In genomic region chr17:48975055-48975454, GRCm38 (mm10) we compare ENCODE assay signal across 16 mouse cellular contexts. TPM values are rescaled to one million over a fixed set of nuclear protein-coding genes. Genes with fewer than 3 reads are reported as not detected.
DNase-seq lines count a peak whose midpoint lies in the region; ATAC-seq and TF ChIP-seq lines count a peak whose summit lies in the region.
"Had no signal": no experiment of that assay in that cellular context is flagged by ENCODE, and none has a peak within 500 bp of the region (broad histone marks: within the 10 kb centered on the region; RNA-seq: fewer than 3 reads in every experiment).

No protein-coding gene starts in this region.

- H3K9ac ChIP-seq in intestine, embryonic 14.5 days (ENCODE audit: low read length), result no peak overlapping the region
- H3K9ac ChIP-seq in intestine, postnatal 0 days (ENCODE audit: low read depth, low read length), result no peak overlapping the region
- H3K9ac ChIP-seq in forebrain, embryonic 15.5 days (replicated peaks), result no peak overlapping the region
- H3K9ac ChIP-seq in midbrain, embryonic 12.5 days (replicated peaks), result no peak overlapping the region
- H3K9ac ChIP-seq: liver, embryonic 12.5 days had no signal

- H3K27ac ChIP-seq in intestine, embryonic 14.5 days (ENCODE audit: low read depth), result peak overlapping the region; percentile 59; the same call in 1 of the 2 replicates
- no peak overlapping the region for H3K27ac ChIP-seq in intestine, postnatal 0 days (ENCODE audit: low read depth, low read length)
- peak overlapping the region; percentile 48 for H3K27ac ChIP-seq in embryonic facial prominence, embryonic 10.5 days (replicated peaks)
- H3K27ac ChIP-seq in forebrain, embryonic 15.5 days (replicated peaks), result peak overlapping the region; percentile 91
- H3K27ac ChIP-seq in midbrain, embryonic 12.5 days (replicated peaks), result 0 out of 2 replicates have a peak overlapping the region, but pooled peaks have one; percentile 4
- H3K27ac ChIP-seq: liver, embryonic 12.5 days had no signal

- H3K36me3 ChIP-seq in intestine, embryonic 14.5 days (ENCODE audit: control insufficient read depth, insufficient read depth, low read length), result no peaks in the 10 kb centered on the region
- H3K36me3 ChIP-seq in intestine, postnatal 0 days (ENCODE audit: control insufficient read depth, insufficient read depth), result no peaks in the 10 kb centered on the region
- H3K36me3 ChIP-seq in embryonic facial prominence, embryonic 10.5 days (replicated peaks), result no peaks in the 10 kb centered on the region
- no peaks in the 10 kb centered on the region for H3K36me3 ChIP-seq in forebrain, embryonic 15.5 days
- no peaks in the 10 kb centered on the region for H3K36me3 ChIP-seq in midbrain, embryonic 12.5 days
- H3K36me3 ChIP-seq: liver, embryonic 12.5 days had no signal

- ATAC-seq in intestine, embryonic 14.5 days (replicated peaks; ENCODE audit: low FRiP score, low TSS enrichment, low read depth), result no peak
- no peak for ATAC-seq in intestine, postnatal 0 days
- no peak for ATAC-seq in forebrain, embryonic 15.5 days (replicated peaks)
- ATAC-seq in midbrain, embryonic 12.5 days (ENCODE audit: low FRiP score, low read depth), result no peak
- ATAC-seq in inflammation-experienced regulatory T-cells, adult 6 months, result no peak
- ATAC-seq: liver, embryonic 12.5 days had no signal

- H3K4me2 ChIP-seq in intestine, embryonic 14.5 days (ENCODE audit: low read length), result no peak overlapping the region
- no peak overlapping the region for H3K4me2 ChIP-seq in intestine, postnatal 0 days (replicated peaks; ENCODE audit: low read depth)
- no peak overlapping the region for H3K4me2 ChIP-seq in forebrain, embryonic 15.5 days (replicated peaks)
- no peak overlapping the region for H3K4me2 ChIP-seq in midbrain, embryonic 12.5 days (replicated peaks)
- H3K4me2 ChIP-seq: liver, embryonic 12.5 days had no signal

- H3K27me3 ChIP-seq in intestine, embryonic 14.5 days (replicated peaks; ENCODE audit: control insufficient read depth, insufficient read depth, low read length), result no peaks in the 10 kb centered on the region
- no peaks in the 10 kb centered on the region for H3K27me3 ChIP-seq in intestine, postnatal 0 days (replicated peaks; ENCODE audit: control insufficient read depth, insufficient read depth, low read length)
- peaks cover 16% of the 10 kb centered on the region for H3K27me3 ChIP-seq in embryonic facial prominence, embryonic 10.5 days (replicated peaks; ENCODE audit: low read depth, poor library complexity, severe bottlenecking)
- no peaks in the 10 kb centered on the region for H3K27me3 ChIP-seq in forebrain, embryonic 15.5 days
- no peaks in the 10 kb centered on the region for H3K27me3 ChIP-seq in midbrain, embryonic 12.5 days
- H3K27me3 ChIP-seq: liver, embryonic 12.5 days had no signal

- peak; percentile 55 for DNase-seq in intestine, embryonic 14.5 days (ENCODE audit: low spot score)
- DNase-seq in embryonic facial prominence, embryonic 10.5 days (ENCODE audit: low spot score), result no peak
- no peak for DNase-seq in frontal cortex, postnatal 25 days (ENCODE audit: low spot score in 2 of 2)
- DNase-seq in adrenal gland, postnatal 4 days (ENCODE audit: low spot score in 2 of 2), result no peak
- DNase-seq: cerebellum, postnatal 25 days; heart, adult 18-20 months; right cerebral cortex, postnatal 14 days had no signal

- TF ChIP-seq CTCF in intestine, postnatal 0 days (IDR thresholded peaks at IDR 0.05; ENCODE audit: low read depth), result no peak

- H3K4me3 ChIP-seq in intestine, embryonic 14.5 days (ENCODE audit: low read depth, low read length), result no peak overlapping the region
- H3K4me3 ChIP-seq in intestine, postnatal 0 days (ENCODE audit: low read depth, low read length), result no peak overlapping the region
- H3K4me3 ChIP-seq in embryonic facial prominence, embryonic 10.5 days, result no peak overlapping the region
- H3K4me3 ChIP-seq in forebrain, embryonic 15.5 days, result no peak overlapping the region
- no peak overlapping the region for H3K4me3 ChIP-seq in midbrain, embryonic 12.5 days
- H3K4me3 ChIP-seq: liver, embryonic 12.5 days had no signal

- H3K4me1 ChIP-seq in intestine, embryonic 14.5 days (replicated peaks; ENCODE audit: control insufficient read depth, insufficient read depth, low read length), result peaks cover 15% of the 10 kb centered on the region
- no peaks in the 10 kb centered on the region for H3K4me1 ChIP-seq in intestine, postnatal 0 days (replicated peaks; ENCODE audit: control insufficient read depth, insufficient read depth, low read length)
- peaks cover 80% of the 10 kb centered on the region for H3K4me1 ChIP-seq in embryonic facial prominence, embryonic 10.5 days
- peaks cover 58% of the 10 kb centered on the region for H3K4me1 ChIP-seq in forebrain, embryonic 15.5 days
- peaks cover 59% of the 10 kb centered on the region for H3K4me1 ChIP-seq in midbrain, embryonic 12.5 days
- H3K4me1 ChIP-seq: liver, embryonic 12.5 days had no signal

- 35% methylated on average over 4 of the region's 4 CpGs for WGBS in intestine, embryonic 14.5 days
- 71% methylated on average over 4 of the region's 4 CpGs for WGBS in intestine, postnatal 0 days
- 70% methylated on average over 4 of the region's 4 CpGs for WGBS in embryonic facial prominence, embryonic 10.5 days
- WGBS in forebrain, embryonic 15.5 days, result 35% methylated on average over 4 of the region's 4 CpGs
- WGBS in midbrain, embryonic 12.5 days, result 75% methylated on average over 4 of the region's 4 CpGs

- H3K9me3 ChIP-seq in intestine, embryonic 14.5 days (ENCODE audit: control insufficient read depth, low read length), result no peaks in the 10 kb centered on the region
- no peaks in the 10 kb centered on the region for H3K9me3 ChIP-seq in intestine, postnatal 0 days (ENCODE audit: control insufficient read depth)
- no peaks in the 10 kb centered on the region for H3K9me3 ChIP-seq in embryonic facial prominence, embryonic 10.5 days
- no peaks in the 10 kb centered on the region for H3K9me3 ChIP-seq in forebrain, embryonic 15.5 days
- H3K9me3 ChIP-seq in midbrain, embryonic 12.5 days, result no peaks in the 10 kb centered on the region
- H3K9me3 ChIP-seq: liver, embryonic 12.5 days had no signal

RNA-seq across cellular contexts. Expression of gene Lrfn2, which starts 42.9 kb away (rescaled TPM):
- polyA plus RNA-seq in intestine, embryonic 14.5 days (2014; fragmentation: Nextera tagmentation; extraction: Ambion mirVana), result 0.61 and 0.69 TPM in 2 replicates
- 0.20 and 0.29 TPM in 2 replicates for polyA plus RNA-seq in intestine, postnatal 0 days (2015; fragmentation: Nextera tagmentation; extraction: Ambion mirVana)
- 0.19 and 0.33 TPM in 2 replicates for polyA plus RNA-seq in embryonic facial prominence, embryonic 10.5 days (2016; fragmentation: Nextera tagmentation; extraction: Ambion mirVana)
- polyA plus RNA-seq in forebrain, embryonic 15.5 days (2015; fragmentation: Nextera tagmentation; extraction: Ambion mirVana), result 8.7 and 8.9 TPM in 2 replicates
- 1.4 and 1.5 TPM in 2 replicates for polyA plus RNA-seq in midbrain, embryonic 12.5 days (2016; fragmentation: Nextera tagmentation; extraction: Ambion mirVana)
- not detected for polyA plus RNA-seq in inflammation-experienced regulatory T-cells, adult 6 months (2017; shearing (Covaris generic))
- total RNA-seq in adrenal gland, postnatal 4 days (2021), result 1 to 10 TPM in 1 of 2 experiments, under 1 TPM in 1; 0.93 to 1.3 TPM
- total RNA-seq: hematopoietic stem cell, adult 5-6 weeks; megakaryocyte progenitor cell, adult 5-6 weeks; MEL; neutrophil, adult 5-6 weeks had no signal
